Mouse (Mus musculus) midbrain, embryonic 13.5 days (tissue): ENCODE data around the gene Pdap1. TPM values are rescaled to one million over a fixed set of nuclear protein-coding genes. Genes with fewer than 3 reads are reported as not detected.
"Not testable (repeated sequence)": the region's sequence is repeated elsewhere in the genome, so short reads cannot be mapped to it uniquely, and the experiment has no call there.

ENCODE experiments used
- ATAC-seq: fragments of 200-750 bp; cut with Nextera tagmentation; 2 replicates; pipeline ENCODE4 v1.8.0; 2017; ENCODE audit warnings: mild to moderate bottlenecking, moderate TSS enrichment, moderate library complexity
- H3K27ac ChIP-seq: fragments of 300-500 bp; sonication (generic); 2 replicates; pipeline ENCODE4 v1.5.1; 2015; ENCODE audit warnings: inconsistent platforms, mild to moderate bottlenecking, moderate library complexity
- H3K27me3 ChIP-seq: fragments of 300-500 bp; sonication (generic); 2 replicates; pipeline ENCODE4 v1.6.1; 2015; ENCODE audit warnings: mild to moderate bottlenecking, inconsistent platforms
- H3K36me3 ChIP-seq: fragments of 300-500 bp; sonication (generic); 2 replicates; pipeline ENCODE4 v1.6.1; 2015; ENCODE audit warnings: mild to moderate bottlenecking, inconsistent platforms
- H3K4me1 ChIP-seq: fragments of 300-500 bp; sonication (generic); replicated peaks from 2 replicates; pipeline ENCODE4 v1.6.1; 2015; ENCODE audit warnings: inconsistent platforms
- H3K4me2 ChIP-seq: fragments of 300-500 bp; sonication (generic); replicated peaks from 2 replicates; pipeline ENCODE4 v1.6.1; 2015; ENCODE audit warnings: moderate library complexity, mild to moderate bottlenecking, inconsistent platforms
- H3K4me3 ChIP-seq: fragments of 300-500 bp; sonication (generic); replicated peaks from 2 replicates; pipeline ENCODE4 v1.5.1; 2015; ENCODE audit warnings: mild to moderate bottlenecking, inconsistent platforms
- H3K9ac ChIP-seq: fragments of 300-500 bp; sonication (generic); replicated peaks from 2 replicates; pipeline ENCODE4 v1.6.1; 2015; ENCODE audit warnings: mild to moderate bottlenecking, inconsistent platforms
- H3K9me3 ChIP-seq: fragments of 300-500 bp; sonication (generic); 2 replicates; pipeline ENCODE4 v1.6.1; 2016; ENCODE audit warnings: mild to moderate bottlenecking, inconsistent platforms
- WGBS: fragments of 180-500 bp; shearing (Covaris S2); methylation state at CpG from one replicate; pipeline ENCODE4 v1.1.7; 2015; 5-methylcytosine and 5-hydroxymethylcytosine counted together
- polyA plus RNA-seq: library from polyadenylated mRNA; unstranded; fragments of >200 nt; fragmentation: Nextera tagmentation; extraction: Ambion mirVana; gene quantifications from 2 replicates; pipeline ENCODE4 v1.2.1, GENCODE M21; 2015

Pdap1 gene
- polyA plus RNA-seq, 1 experiment from 2014 or later, result 131 TPM

- Histone ChIP-seq H3K9me3 (no peaks in the 10 kb centered on the region), H3K4me1 (no peaks in the 10 kb centered on the region), H3K27me3 (no peaks in the 10 kb centered on the region), H3K27ac (no peak overlapping the region), H3K36me3 (peaks cover 99% of the 10 kb centered on the region), H3K9ac (no peak overlapping the region), H3K4me3 (no peak overlapping the region), H3K4me2 (no peak overlapping the region)
- whole genome bisulfite sequencing, result 95% methylated on average over 5 of the region's 5 CpGs
- ATAC-seq, result no peak
These were observed 7.7 kb upstream of the Pdap1 start for GRCm38 (mm10) chr5:145147748-145148147.

- ATAC-seq, result peak; percentile 12; the same call in 1 of the 2 replicates
These were observed 573 bp upstream of the Pdap1 start for GRCm38 (mm10) chr5:145140611-145141010.

GRCm38 (mm10) chr5:145138836-145139235 lies 1.2 kb downstream of the Pdap1 start:
- Histone ChIP-seq H3K9ac (peak overlapping the region; percentile 94), H3K4me1 (peaks cover 39% of the 10 kb centered on the region), H3K4me2 (peak overlapping the region; percentile 97), H3K4me3 (peak overlapping the region; percentile 89), H3K36me3 (peaks cover 58% of the 10 kb centered on the region), H3K27ac (0 out of 2 replicates have a peak overlapping the region, but pooled peaks have one; percentile 87), H3K9me3 (no peaks in the 10 kb centered on the region), H3K27me3 (no peaks in the 10 kb centered on the region)
- ATAC-seq, result no peak
- WGBS, result 16% methylated on average over 6 of the region's 6 CpGs

More at GRCm38 (mm10) chr5:145140611-145141010, 573 bp upstream of the Pdap1 start:
- Histone ChIP-seq H3K27ac (peak overlapping the region; percentile 87), H3K4me2 (peak overlapping the region; percentile 97), H3K4me3 (peak overlapping the region; percentile 89), H3K4me1 (peaks cover 39% of the 10 kb centered on the region), H3K9ac (peak overlapping the region; percentile 94), H3K9me3 (no peaks in the 10 kb centered on the region), H3K36me3 (peaks cover 58% of the 10 kb centered on the region), H3K27me3 (no peaks in the 10 kb centered on the region)
- WGBS, result 1% methylated on average over 18 of the region's 18 CpGs

- not testable (repeated sequence) for H3K4me3 ChIP-seq, H3K9ac ChIP-seq, H3K4me2 ChIP-seq, H3K9me3 ChIP-seq, H3K27me3 ChIP-seq, H3K27ac ChIP-seq, ATAC-seq
- 89% methylated on average over 6 of the region's 6 CpGs for WGBS
- peaks cover 88% of the 10 kb centered on the region for H3K36me3 ChIP-seq
- H3K4me1 ChIP-seq, result peaks cover 14% of the 10 kb centered on the region
These were observed 6.8 kb downstream of the Pdap1 start for GRCm38 (mm10) chr5:145133275-145133674.

GRCm38 (mm10) chr5:145130995-145131394 lies 9.0 kb downstream of the Pdap1 start:
- WGBS, result 91% methylated on average over 3 of the region's 3 CpGs
- ATAC-seq, result no peak
- H3K9ac ChIP-seq, result no peak overlapping the region

DNA sequence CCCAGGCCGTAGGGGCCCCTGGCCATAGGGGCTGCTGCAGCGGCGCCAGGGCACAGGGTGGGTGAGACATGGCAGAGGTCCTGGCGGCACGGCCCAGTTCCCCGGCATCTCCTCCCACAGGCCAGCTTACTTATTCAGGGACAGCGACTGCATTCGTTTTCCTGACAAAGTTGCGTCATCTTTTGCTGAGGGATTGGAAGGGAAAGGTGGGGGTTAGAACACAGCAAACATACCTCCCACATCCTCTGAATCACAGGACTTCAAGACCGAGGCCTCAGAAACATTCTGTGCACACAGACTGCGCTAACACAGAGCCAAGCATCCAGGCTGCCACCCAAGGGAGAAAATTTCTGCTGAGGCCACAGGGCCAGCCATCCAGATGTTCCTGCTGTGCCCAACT lies 9.8 kb downstream of the Pdap1 start:
- Histone ChIP-seq H3K4me3 (no peak overlapping the region), H3K36me3 (peaks cover 96% of the 10 kb centered on the region), H3K27me3 (no peaks in the 10 kb centered on the region), H3K27ac (no peak overlapping the region), H3K9ac (no peak overlapping the region), H3K4me1 (no peaks in the 10 kb centered on the region), H3K9me3 (no peaks in the 10 kb centered on the region), H3K4me2 (no peak overlapping the region)
- WGBS, result 94% methylated on average over 11 of the region's 11 CpGs
- ATAC-seq, result no peak

More at GRCm38 (mm10) chr5:145130995-145131394, 9.0 kb downstream of the Pdap1 start:
- H3K36me3 ChIP-seq, result peaks cover 96% of the 10 kb centered on the region
- no peaks in the 10 kb centered on the region for H3K27me3 ChIP-seq
- no peak overlapping the region for H3K27ac ChIP-seq
- H3K4me1 ChIP-seq, result no peaks in the 10 kb centered on the region
- no peaks in the 10 kb centered on the region for H3K9me3 ChIP-seq
- no peak overlapping the region for H3K4me3 ChIP-seq
- no peak overlapping the region for H3K4me2 ChIP-seq

DNA sequence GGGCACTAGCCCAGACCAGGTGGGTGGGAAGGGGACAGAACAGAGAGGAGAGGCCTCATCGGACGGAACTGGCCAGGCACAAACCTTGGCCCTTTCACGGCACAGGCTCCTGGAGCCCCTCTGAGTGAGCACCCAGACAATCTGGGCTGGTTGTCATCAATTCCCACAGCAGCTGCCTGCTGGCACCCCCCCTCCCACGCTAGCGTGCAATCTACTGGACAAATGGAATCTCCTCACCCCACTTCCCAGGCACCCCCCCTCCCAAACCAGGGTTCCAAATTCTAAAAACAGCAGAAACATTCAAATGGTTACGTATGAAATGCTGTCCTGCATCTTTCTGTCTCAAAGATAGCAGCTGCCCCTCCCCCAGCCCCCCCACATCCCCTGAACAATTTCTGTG lies 10.3 kb downstream of the Pdap1 start:
- peaks cover 96% of the 10 kb centered on the region for H3K36me3 ChIP-seq
- ATAC-seq, H3K9me3 ChIP-seq, H3K4me3 ChIP-seq, H3K27ac ChIP-seq, H3K4me2 ChIP-seq, H3K27me3 ChIP-seq, H3K4me1 ChIP-seq, H3K9ac ChIP-seq: not testable (repeated sequence)
- WGBS, result 95% methylated on average over 6 of the region's 6 CpGs

- no peak overlapping the region for H3K27ac ChIP-seq
- ATAC-seq, result no peak
- H3K4me3 ChIP-seq, result no peak overlapping the region
- no peaks in the 10 kb centered on the region for H3K4me1 ChIP-seq
- H3K9me3 ChIP-seq, result no peaks in the 10 kb centered on the region
- no peaks in the 10 kb centered on the region for H3K27me3 ChIP-seq
- no peak overlapping the region for H3K9ac ChIP-seq
- peaks cover 96% of the 10 kb centered on the region for H3K36me3 ChIP-seq
- 93% methylated on average over 4 of the region's 4 CpGs for WGBS
- H3K4me2 ChIP-seq, result no peak overlapping the region
These were observed 10.9 kb downstream of the Pdap1 start for GRCm38 (mm10) chr5:145129124-145129523.

DNA sequence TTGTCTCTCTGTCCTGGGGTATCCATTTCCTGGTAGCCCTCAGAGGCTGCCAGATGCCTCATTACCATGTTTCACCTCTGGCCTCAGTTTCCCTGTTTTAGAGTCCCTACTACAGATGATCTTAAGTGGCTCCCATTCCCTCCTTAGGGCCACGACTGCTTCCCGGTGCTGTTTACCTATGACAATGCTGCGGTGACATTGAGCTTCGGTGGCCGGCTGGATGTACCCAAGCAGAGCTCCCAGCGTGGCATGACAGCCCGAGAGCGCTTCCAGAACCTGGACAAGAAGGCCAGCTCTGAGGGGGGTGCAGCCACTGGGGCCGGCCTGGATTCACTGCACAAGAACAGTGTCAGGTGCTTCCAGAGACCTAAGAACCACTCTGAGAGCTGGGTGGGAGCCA lies 13.5 kb downstream of the Pdap1 start:
- Histone ChIP-seq H3K36me3 (peaks cover 80% of the 10 kb centered on the region), H3K4me3 (no peak overlapping the region)
- 97% methylated on average over 9 of the region's 9 CpGs for WGBS

GRCm38 (mm10) chr5:145123396-145123795 lies 16.6 kb downstream of the Pdap1 start:
- 95% methylated on average over 19 of the region's 19 CpGs for WGBS
- Histone ChIP-seq H3K9ac (no peak overlapping the region), H3K27ac (no peak overlapping the region), H3K9me3 (no peaks in the 10 kb centered on the region), H3K36me3 (peaks cover 50% of the 10 kb centered on the region), H3K4me1 (no peaks in the 10 kb centered on the region), H3K4me2 (no peak overlapping the region), H3K4me3 (no peak overlapping the region), H3K27me3 (no peaks in the 10 kb centered on the region)
- no peak for ATAC-seq

More for the DNA sequence above, 13.5 kb downstream of the Pdap1 start:
- Histone ChIP-seq H3K4me1 (no peaks in the 10 kb centered on the region), H3K27me3 (no peaks in the 10 kb centered on the region), H3K9ac (no peak overlapping the region), H3K9me3 (no peaks in the 10 kb centered on the region), H3K27ac (no peak overlapping the region), H3K4me2 (no peak overlapping the region)
- ATAC-seq, result no peak

DNA sequence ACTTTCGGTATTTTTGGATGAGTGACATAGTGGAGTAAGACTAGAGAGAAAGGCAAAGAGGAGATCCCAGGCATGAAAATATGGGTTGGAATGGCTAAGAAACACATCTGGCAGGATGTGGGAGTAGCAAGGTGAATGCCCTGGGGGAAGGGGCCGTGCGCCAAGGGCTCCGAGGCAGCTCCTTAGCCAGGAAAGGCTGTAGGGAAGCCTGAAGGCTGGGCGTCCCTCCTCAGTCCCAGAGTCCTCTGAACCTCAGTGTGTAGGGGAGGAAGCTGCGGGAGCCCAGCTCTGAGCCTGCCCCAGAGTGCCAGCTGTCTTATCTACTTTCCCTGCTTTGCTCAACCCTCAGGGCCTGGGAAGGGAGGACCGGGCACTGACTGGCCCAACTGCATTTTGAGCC lies 19.1 kb downstream of the Pdap1 start:
- no peak overlapping the region for H3K27ac ChIP-seq
- no peak for ATAC-seq
- no peak overlapping the region for H3K4me3 ChIP-seq
- peaks cover 27% of the 10 kb centered on the region for H3K36me3 ChIP-seq
- no peaks in the 10 kb centered on the region for H3K4me1 ChIP-seq
- H3K9ac ChIP-seq, result no peak overlapping the region
- 0 out of 2 replicates have a peak, but pooled peaks cover 5% of the 10 kb centered on the region for H3K27me3 ChIP-seq
- H3K4me2 ChIP-seq, result no peak overlapping the region
- no peaks in the 10 kb centered on the region for H3K9me3 ChIP-seq
- WGBS, result 87% methylated on average over 7 of the region's 7 CpGs

GRCm38 (mm10) chr5:145119385-145119784 lies 20.7 kb downstream of the Pdap1 start:
- no peaks in the 10 kb centered on the region for H3K9me3 ChIP-seq
- ATAC-seq, result no peak
- H3K36me3 ChIP-seq, result peaks cover 11% of the 10 kb centered on the region
- 87% methylated on average over 2 of the region's 2 CpGs for WGBS
- no peak overlapping the region for H3K4me3 ChIP-seq
- H3K4me2 ChIP-seq, result no peak overlapping the region
- no peak overlapping the region for H3K27ac ChIP-seq
- H3K4me1 ChIP-seq, result peaks cover 6% of the 10 kb centered on the region; the same call in 1 of the 2 replicates
- H3K27me3 ChIP-seq, result peaks cover 19% of the 10 kb centered on the region
- H3K9ac ChIP-seq, result no peak overlapping the region

- Histone ChIP-seq H3K36me3 (peaks cover 2% of the 10 kb centered on the region), H3K9ac (no peak overlapping the region), H3K4me3 (no peak overlapping the region), H3K4me2 (no peak overlapping the region), H3K27me3 (peaks cover 27% of the 10 kb centered on the region), H3K9me3 (no peaks in the 10 kb centered on the region), H3K4me1 (peaks cover 14% of the 10 kb centered on the region), H3K27ac (no peak overlapping the region)
- no peak for ATAC-seq
- WGBS, result 88% methylated on average over 5 of the region's 5 CpGs
These were observed 21.6 kb downstream of the Pdap1 start for GRCm38 (mm10) chr5:145118461-145118860.
